Mouse (Mus musculus) gonadal fat pad, adult 2 months (tissue): Measurements from ENCODE around the gene Irf1. TPM values are rescaled to one million over a fixed set of nuclear protein-coding genes. Genes with fewer than 3 reads are reported as not detected.

ENCODE experiments used
- DNase-seq: peaks from one replicate; pipeline ENCODE4 v3.0.0-alpha.2; 2012; ENCODE audit warnings: low read depth
- polyA plus RNA-seq: library from polyadenylated mRNA; depleted of rRNA; stranded (reverse); fragments of >200 nt; gene quantifications from 2 replicates; pipeline ENCODE4 v1.2.3, GENCODE M21; 2012; rRNA removed

The Irf1 gene
- polyA plus RNA-seq, 1 experiment, result 47.0 TPM

DNA sequence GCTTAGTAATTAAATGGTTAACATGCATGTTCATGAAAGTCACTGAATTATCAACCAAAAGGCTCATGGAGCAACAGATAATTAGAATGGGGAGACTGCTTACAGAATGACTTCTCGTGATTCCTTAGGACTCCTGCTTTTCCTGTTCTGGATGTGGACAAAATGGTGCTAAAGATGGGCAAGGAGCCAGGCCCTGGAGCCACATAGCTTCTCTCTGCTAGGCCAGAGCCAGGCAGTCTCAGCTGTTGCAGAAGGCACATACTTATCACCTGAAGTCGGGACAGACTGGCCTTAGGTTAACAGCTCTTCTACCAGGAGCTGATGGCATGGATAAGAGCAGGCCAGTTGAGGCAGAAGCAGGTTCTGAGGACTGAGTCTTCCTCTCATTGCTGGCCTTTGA, 40.9 kb downstream of the Irf1 start:
- DNase-seq, result no peak

DNA sequence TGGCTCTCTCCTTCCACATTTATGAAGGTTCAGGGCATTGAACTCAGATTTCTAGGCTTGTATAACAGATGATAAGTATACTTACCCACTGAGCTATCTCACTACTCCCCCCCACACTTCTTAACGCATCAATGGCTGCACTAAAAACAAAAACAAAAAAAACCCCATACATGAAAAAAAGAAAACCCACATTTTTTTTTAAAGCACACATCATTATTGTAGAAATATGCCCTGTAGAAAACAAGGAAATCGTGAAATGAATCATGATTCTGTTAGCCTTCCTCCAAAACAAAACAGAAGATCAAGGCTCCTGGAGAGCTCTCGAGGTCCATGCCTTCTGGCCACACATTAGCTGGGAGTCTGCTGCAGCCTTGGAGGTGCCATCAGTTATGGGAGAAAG, 41.5 kb downstream of the Irf1 start:
- DNase-seq, result no peak

DNA sequence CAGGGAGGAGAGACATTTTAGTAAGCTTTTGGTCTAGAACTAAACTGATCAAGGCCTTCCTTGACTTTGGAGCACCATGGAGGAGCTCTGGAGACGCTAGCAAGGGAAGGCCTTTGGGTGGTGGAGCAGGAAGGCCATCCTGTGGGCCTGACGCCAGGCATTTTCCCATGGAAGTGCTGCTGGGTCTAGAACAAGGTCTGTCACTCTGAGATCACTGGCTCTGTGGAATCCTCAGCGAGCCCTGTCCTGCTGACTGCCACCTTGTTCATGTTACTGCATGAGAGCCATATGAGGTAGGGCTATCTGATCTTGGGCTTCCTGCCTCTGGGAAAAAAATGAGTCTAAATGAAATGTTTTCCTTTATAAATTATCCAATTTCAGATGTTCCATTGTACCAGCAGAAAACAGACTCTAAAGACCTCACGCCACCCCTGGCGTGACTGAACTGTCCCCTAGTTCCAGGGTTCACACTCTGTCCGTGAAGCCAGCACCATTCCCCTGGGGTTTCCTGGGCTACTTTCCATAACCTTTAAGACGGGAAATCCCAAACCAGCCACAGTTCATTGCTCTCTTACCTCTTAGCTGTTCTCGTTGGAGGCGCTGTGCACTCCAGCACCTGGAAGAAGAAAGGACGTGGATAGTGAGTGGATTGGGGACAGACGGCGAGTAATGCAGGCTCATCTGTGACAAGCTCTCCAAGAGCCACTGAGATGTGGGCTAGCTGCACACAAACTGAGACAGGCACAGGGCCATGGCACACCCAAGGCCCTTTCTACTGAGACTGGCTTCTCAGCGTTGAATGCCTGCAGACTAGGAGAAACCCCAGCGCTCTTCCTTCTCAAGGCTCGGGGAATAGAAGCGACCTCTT, 43.4 kb downstream of the Irf1 start:
- DNase-seq, result no peak

DNA sequence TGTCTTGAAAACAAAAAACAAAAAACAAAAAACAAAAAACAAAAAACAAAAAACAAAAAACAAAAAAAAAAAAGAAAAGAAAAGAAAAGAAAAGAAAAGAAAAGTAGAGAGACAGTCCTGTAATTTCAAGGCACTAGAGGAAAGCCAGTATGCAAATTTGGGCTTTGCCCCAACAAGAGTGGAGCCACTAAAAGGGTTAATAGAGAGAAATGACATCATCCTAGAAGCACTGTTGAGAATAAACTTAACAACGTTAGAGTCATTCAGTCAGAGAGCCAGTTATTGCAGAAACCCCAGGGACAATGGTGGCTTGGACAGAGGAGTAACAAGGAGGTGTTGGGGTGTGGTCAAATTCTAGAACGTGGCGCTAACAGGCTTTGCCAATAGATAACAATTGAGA, 45.0 kb downstream of the Irf1 start:
- no peak for DNase-seq

DNA sequence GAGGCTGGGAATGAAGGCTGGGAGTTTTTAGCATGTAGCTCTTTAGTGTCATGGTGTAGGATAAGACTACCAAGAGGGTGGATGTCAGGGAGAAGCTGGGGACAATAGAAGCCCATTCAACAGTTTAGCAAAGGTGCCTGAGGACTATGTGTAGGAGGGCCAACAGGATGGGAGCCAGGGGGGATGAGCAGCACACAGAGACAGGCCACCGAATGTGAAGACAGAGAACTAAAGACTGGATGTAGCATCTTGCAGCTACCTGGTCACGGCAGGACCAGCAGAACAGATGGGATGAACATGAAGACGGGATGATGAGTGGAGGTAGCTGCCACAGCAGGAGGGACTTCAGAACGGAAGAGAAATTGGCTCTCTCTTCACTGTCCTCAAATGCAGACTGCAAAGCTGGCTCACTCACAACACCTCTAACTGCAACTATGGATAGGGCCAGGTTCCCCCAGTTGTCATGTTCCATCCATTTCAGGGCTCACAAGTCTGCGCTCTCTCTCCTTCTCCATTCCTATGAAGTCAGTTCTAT, 47.1 kb downstream of the Irf1 start:
- DNase-seq, result no peak

DNA sequence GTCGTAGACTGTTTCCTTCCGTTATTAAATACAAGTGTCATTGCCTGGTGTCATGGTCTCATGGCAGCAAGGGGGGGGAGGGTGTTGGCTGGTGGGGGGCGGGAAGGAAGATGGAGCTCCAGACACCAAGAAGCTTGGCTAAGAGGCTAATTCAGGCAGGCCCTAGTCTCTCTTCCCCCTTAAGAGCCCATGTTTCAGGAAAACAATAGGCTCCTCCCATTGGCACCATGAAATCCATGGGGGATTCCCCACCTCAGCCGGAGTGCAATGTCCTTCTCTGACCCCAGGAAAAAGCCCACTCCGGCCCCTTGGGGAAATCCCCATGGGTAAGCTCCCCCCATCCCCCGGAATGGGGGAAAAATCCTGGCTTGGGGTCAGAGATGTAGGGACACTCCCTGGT, 49.0 kb downstream of the Irf1 start:
- DNase-seq, result no peak

DNA sequence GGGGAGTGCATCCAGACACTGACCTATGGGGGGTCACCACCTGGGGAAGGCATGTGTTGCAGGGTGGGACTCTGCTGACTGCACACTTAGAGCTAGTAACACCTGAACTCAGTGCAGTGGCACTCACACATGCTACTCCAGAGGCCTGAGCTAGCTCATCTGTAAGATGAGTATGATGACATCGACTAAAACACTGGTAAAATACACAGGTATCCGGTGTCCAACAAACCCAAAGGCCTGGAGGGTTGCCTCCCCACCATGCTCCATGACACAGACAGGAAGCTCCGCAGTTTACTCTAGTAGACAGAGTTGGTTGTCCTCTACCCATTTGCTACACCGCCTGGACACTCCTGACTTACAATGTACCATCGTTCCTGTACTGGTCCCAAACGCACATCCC, 49.7 kb downstream of the Irf1 start:
- DNase-seq, result no peak

DNA sequence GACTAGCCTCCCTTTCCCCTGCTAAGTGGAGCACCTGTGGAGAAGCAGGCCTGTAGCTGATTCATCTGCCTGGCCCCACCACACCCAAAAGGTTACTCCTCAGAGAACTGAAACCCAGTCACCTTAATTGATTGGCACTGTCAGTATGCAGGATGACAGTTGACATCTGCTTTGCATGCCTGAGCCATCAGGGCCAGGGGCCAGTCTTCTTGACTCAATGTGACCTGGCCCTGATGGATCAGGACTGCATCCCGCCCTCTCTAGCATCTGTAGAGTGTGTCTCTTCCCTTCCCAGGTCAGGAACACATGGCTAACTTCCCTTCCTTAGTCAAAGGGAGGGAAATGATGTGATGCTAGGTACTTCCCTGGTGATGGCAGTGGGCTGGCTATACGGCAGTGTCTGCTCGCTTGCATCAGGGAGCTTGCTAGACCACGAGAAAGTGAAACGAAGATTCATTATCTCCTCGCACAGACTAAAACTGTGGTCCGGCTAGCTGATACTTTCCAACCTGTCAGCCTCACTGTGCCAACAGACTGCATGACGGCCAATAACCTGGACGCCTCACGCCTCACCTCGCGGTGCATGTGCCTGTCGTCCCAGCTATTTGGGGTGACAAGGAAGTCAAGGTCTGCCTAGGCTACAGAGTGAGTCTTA, 50.8 kb downstream of the Irf1 start:
- no peak for DNase-seq

DNA sequence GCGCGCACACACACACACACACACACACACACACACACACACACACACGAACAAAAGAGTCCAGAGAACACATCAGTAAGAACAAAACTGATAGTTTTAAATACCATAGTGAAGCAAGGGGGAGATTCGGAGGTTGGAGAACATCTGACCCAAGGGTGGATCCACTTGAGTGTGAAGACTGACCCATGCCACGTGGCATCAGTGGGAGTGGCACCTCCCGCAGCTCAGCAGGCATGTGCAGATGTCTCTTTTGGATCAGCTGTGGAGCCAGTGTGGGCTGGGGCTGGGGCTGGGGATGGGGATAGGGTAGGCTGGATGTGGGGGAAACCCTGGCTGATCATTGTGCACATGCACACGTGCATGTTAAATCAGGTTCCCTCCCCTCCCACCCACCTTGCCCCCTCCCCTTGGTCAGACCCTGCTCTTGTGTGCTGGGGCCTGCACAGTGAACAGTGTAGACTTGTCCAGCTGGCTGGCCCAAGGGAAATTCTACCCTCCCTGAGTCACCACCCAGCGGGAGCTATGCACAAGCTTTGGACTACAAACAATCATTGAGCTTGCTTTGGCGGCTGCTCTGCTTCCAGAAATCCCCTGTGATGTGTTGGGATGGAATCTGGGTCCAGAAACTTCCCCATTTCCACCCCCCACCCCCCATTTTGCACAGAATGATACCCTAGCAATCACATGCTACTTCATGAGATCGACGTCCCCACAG, 51.6 kb downstream of the Irf1 start:
- DNase-seq, result no peak

DNA sequence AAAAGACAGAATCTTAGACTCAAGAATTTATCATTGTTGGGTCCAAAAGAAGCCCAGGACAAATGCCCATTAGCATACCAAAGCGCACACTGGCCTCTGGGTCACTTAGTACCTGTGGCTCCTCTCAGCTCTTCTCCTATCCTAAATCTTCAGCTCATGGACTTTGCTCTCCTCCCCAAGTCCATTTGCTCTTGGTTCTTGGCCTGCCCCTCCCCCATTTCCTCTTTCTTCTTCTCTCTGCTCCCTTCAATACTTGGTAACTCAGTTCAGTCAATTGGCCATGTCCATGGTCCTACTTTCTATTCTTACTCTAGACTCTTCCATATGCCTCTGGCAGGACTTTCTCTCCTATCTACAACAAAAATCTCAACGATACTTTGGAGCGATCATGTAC, 52.1 kb downstream of the Irf1 start:
- DNase-seq, result no peak

DNA sequence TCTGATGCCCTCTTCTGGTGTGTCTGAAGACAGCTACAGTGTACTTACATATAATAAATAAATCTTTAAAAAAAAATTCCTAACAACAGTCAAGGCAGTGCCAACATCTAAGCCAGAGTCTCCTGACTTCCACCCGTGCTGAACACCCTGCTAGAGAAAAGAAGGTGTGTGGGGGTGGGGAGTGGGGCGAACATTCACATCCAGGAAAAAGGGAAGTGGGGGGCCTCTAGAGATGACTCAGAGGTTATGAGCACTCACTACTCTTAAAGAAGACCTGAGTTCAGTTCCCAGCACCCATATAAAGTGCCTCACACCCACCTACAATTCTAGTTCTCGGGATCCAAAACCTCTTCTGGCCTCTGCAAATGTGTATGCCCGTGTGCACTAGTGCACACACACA, 55.6 kb downstream of the Irf1 start:
- DNase-seq, result no peak

Other genes with a start within 250 kb of the Irf1 start
- 5.9 and 6.4 TPM in 2 replicates for gene Kif3a, start 202.6 kb upstream of the Irf1 start, polyA plus RNA-seq
- gene Il4, start 151.3 kb upstream of the Irf1 start, polyA plus RNA-seq, result not detected in 2 replicates
- gene Il13, start 135.3 kb upstream of the Irf1 start, polyA plus RNA-seq, result 0.41 TPM in 1 of 2 replicates, not detected in the other
- gene Rad50, start 62.7 kb upstream of the Irf1 start, polyA plus RNA-seq, result 7.4 and 8.7 TPM in 2 replicates
- gene Il5, start 49.2 kb upstream of the Irf1 start, polyA plus RNA-seq, result 0.20 TPM in 1 of 2 replicates, not detected in the other
- gene Gm17334, start 3.2 kb downstream of the Irf1 start, polyA plus RNA-seq, result 0.28 and 0.71 TPM in 2 replicates
- gene Gm12216, start 89.2 kb downstream of the Irf1 start, polyA plus RNA-seq, result 5.8 and 7.0 TPM in 2 replicates
- 41.1 and 58.0 TPM in 2 replicates for gene Slc22a5, start 121.6 kb downstream of the Irf1 start, polyA plus RNA-seq
- gene Slc22a21, start 210.3 kb downstream of the Irf1 start, polyA plus RNA-seq, result 4.4 and 5.0 TPM in 2 replicates